Mouse (Mus musculus) macrophage (primary cell): ENCODE measurements at regions not wholly inside any gene's neighbourhood (a gene's known extent, or its start where the extent isn't known, plus 50 kb on each side); places are given as distances from the start of the nearest gene placed in this dataset.

ENCODE experiments used
- H3K27ac ChIP-seq: fragments of 350-480 bp; formaldehyde crosslinking; 2 replicates; pipeline ENCODE4 v1.9.0; 2021
- H3K36me3 ChIP-seq: fragments of 350-480 bp; formaldehyde crosslinking; 2 replicates; pipeline ENCODE4 v1.9.0; 2021; ENCODE audit errors: inconsistent target
- H3K4me3 ChIP-seq: fragments of 350-480 bp; formaldehyde crosslinking; 2 replicates; pipeline ENCODE4 v1.9.0; 2021; ENCODE audit errors: inconsistent target
- H3K79me2 ChIP-seq: fragments of 350-480 bp; formaldehyde crosslinking; 2 replicates; pipeline ENCODE4 v1.9.0; 2021; ENCODE audit errors: inconsistent target
- WGBS: methylation state at CpG from one replicate; pipeline ENCODE4 v1.1.7; 2026; ENCODE audit warnings: inconsistent platforms; ENCODE audit not compliant: missing documents; 5-methylcytosine and 5-hydroxymethylcytosine counted together

GRCm38 (mm10) chr7:129982411-129982810 is 390.7 kb downstream of the Wdr11 start:
- Histone ChIP-seq H3K27ac (no peak overlapping the region), H3K36me3 (no peaks in the 10 kb centered on the region), H3K4me3 (no peak overlapping the region), H3K79me2 (no peaks in the 10 kb centered on the region)
- 69% methylated on average over 5 of the region's 5 CpGs for WGBS

- no peaks in the 10 kb centered on the region for H3K79me2 ChIP-seq
- WGBS, result 93% methylated on average over 5 of the region's 6 CpGs
- H3K36me3 ChIP-seq, result no peaks in the 10 kb centered on the region
- H3K27ac ChIP-seq, result no peak overlapping the region
- H3K4me3 ChIP-seq, result no peak overlapping the region
Measured at GRCm38 (mm10) chr7:129983601-129984120, 392.0 kb downstream of the Wdr11 start.

GRCm38 (mm10) chr7:129984367-129984766 is 392.7 kb downstream of the Wdr11 start:
- WGBS, result 80% methylated on average over 9 of the region's 9 CpGs
- H3K36me3 ChIP-seq, result no peaks in the 10 kb centered on the region
- no peaks in the 10 kb centered on the region for H3K79me2 ChIP-seq
- no peak overlapping the region for H3K4me3 ChIP-seq
- H3K27ac ChIP-seq, result no peak overlapping the region

GRCm38 (mm10) chr7:129987119-129987665 is 395.5 kb downstream of the Wdr11 start:
- WGBS, result 73% methylated on average over 6 of the region's 6 CpGs
- no peaks in the 10 kb centered on the region for H3K36me3 ChIP-seq
- no peak overlapping the region for H3K27ac ChIP-seq
- H3K4me3 ChIP-seq, result no peak overlapping the region
- no peaks in the 10 kb centered on the region for H3K79me2 ChIP-seq

- no peaks in the 10 kb centered on the region for H3K79me2 ChIP-seq
Measured at GRCm38 (mm10) chr7:129987713-129988112, 396.1 kb downstream of the Wdr11 start.

GRCm38 (mm10) chr7:129993446-129994223 is 402.0 kb downstream of the Wdr11 start:
- 91% methylated on average over 14 of the region's 14 CpGs for WGBS
- Histone ChIP-seq H3K27ac (no peak overlapping the region), H3K4me3 (no peak overlapping the region), H3K79me2 (no peaks in the 10 kb centered on the region), H3K36me3 (no peaks in the 10 kb centered on the region)

More at GRCm38 (mm10) chr7:129987713-129988112, 396.1 kb downstream of the Wdr11 start:
- no peak overlapping the region for H3K4me3 ChIP-seq
- no peak overlapping the region for H3K27ac ChIP-seq
- WGBS, result 88% methylated on average over 4 of the region's 4 CpGs
- H3K36me3 ChIP-seq, result no peaks in the 10 kb centered on the region

GRCm38 (mm10) chr7:129995529-129995928 is 403.9 kb downstream of the Wdr11 start:
- no peaks in the 10 kb centered on the region for H3K36me3 ChIP-seq
- no peaks in the 10 kb centered on the region for H3K79me2 ChIP-seq
- H3K27ac ChIP-seq, result no peak overlapping the region
- WGBS, result 81% methylated on average over 7 of the region's 7 CpGs
- no peak overlapping the region for H3K4me3 ChIP-seq

GRCm38 (mm10) chr7:130001064-130001463 is 409.4 kb downstream of the Wdr11 start:
- WGBS, result 76% methylated on average over 10 of the region's 10 CpGs

GRCm38 (mm10) chr7:130002002-130002401 is 410.3 kb downstream of the Wdr11 start:
- no peaks in the 10 kb centered on the region for H3K79me2 ChIP-seq
- no peaks in the 10 kb centered on the region for H3K36me3 ChIP-seq
- no peak overlapping the region for H3K4me3 ChIP-seq
- WGBS, result 92% methylated on average over 12 of the region's 12 CpGs
- H3K27ac ChIP-seq, result no peak overlapping the region

More at GRCm38 (mm10) chr7:130001064-130001463, 409.4 kb downstream of the Wdr11 start:
- Histone ChIP-seq H3K4me3 (no peak overlapping the region), H3K27ac (no peak overlapping the region), H3K36me3 (no peaks in the 10 kb centered on the region), H3K79me2 (no peaks in the 10 kb centered on the region)

GRCm38 (mm10) chr7:130005406-130005805 is 413.7 kb downstream of the Wdr11 start:
- no peak overlapping the region for H3K4me3 ChIP-seq
- no peaks in the 10 kb centered on the region for H3K36me3 ChIP-seq
- WGBS, result 84% methylated on average over 10 of the region's 10 CpGs

GRCm38 (mm10) chr7:130007993-130008583 is 416.4 kb downstream of the Wdr11 start:
- 66% methylated on average over 6 of the region's 6 CpGs for WGBS
- no peak overlapping the region for H3K4me3 ChIP-seq
- H3K27ac ChIP-seq, result no peak overlapping the region
- H3K36me3 ChIP-seq, result no peaks in the 10 kb centered on the region
- no peaks in the 10 kb centered on the region for H3K79me2 ChIP-seq

More at GRCm38 (mm10) chr7:130005406-130005805, 413.7 kb downstream of the Wdr11 start:
- no peaks in the 10 kb centered on the region for H3K79me2 ChIP-seq
- H3K27ac ChIP-seq, result no peak overlapping the region

- no peak overlapping the region for H3K27ac ChIP-seq
- no peak overlapping the region for H3K4me3 ChIP-seq
- 65% methylated on average over 12 of the region's 12 CpGs for WGBS
- no peaks in the 10 kb centered on the region for H3K79me2 ChIP-seq
- H3K36me3 ChIP-seq, result no peaks in the 10 kb centered on the region
Measured at GRCm38 (mm10) chr7:130008591-130009418, 417.1 kb downstream of the Wdr11 start.

- Histone ChIP-seq H3K27ac (no peak overlapping the region), H3K4me3 (no peak overlapping the region), H3K36me3 (no peaks in the 10 kb centered on the region), H3K79me2 (no peaks in the 10 kb centered on the region)
- WGBS, result 21% methylated on average over 8 of the region's 8 CpGs
Measured at GRCm38 (mm10) chr7:130012067-130012466, 420.4 kb downstream of the Wdr11 start.

GRCm38 (mm10) chr7:130013109-130013508 is 421.4 kb downstream of the Wdr11 start:
- Histone ChIP-seq H3K27ac (no peak overlapping the region), H3K36me3 (no peaks in the 10 kb centered on the region), H3K4me3 (no peak overlapping the region), H3K79me2 (no peaks in the 10 kb centered on the region)
- 81% methylated on average over 6 of the region's 6 CpGs for WGBS
